Mouse (Mus musculus): ENCODE results near the gene Olfr1535. TPM values are rescaled to one million over a fixed set of nuclear protein-coding genes. Genes with fewer than 3 reads are reported as not detected.

The Olfr1535 gene
- 0.15 and 0.23 TPM in 2 replicates for polyA plus RNA-seq (2011; ENCODE audit: insufficient read depth, insufficient read length, low read depth, missing spikeins)

- no peaks in the 10 kb centered on the region for H3K9me3 ChIP-seq (replicated peaks; ENCODE audit: control insufficient read depth, insufficient read depth, low read length, poor library complexity, severe bottlenecking)
Observed at GRCm38 (mm10) chr13:21559793-21560192, at the start of gene Olfr1535. Olfr1535 (minus strand) TSS chr13:21559893.

GRCm38 (mm10) chr13:21591618-21592017 is 31.9 kb upstream of the Olfr1535 start:
- Histone ChIP-seq H3K4me1 (ENCODE audit: control insufficient read depth, insufficient read depth, low read length) (no peaks in the 10 kb centered on the region), H3K36me3 (ENCODE audit: control insufficient read depth, insufficient read depth, low read length, poor library complexity, severe bottlenecking) (no peaks in the 10 kb centered on the region), H3K4me3 (ENCODE audit: low read depth, low read length) (no peak overlapping the region), H3K9ac (ENCODE audit: low read depth, poor library complexity, severe bottlenecking) (no peak overlapping the region), H3K27ac (ENCODE audit: insufficient read depth, low read length) (no peak overlapping the region), H3K27me3 (ENCODE audit: control insufficient read depth, insufficient read depth, low read length, poor library complexity, severe bottlenecking) (no peaks in the 10 kb centered on the region), H3K9me3 (replicated peaks; ENCODE audit: control insufficient read depth, insufficient read depth, low read length, poor library complexity, severe bottlenecking) (no peaks in the 10 kb centered on the region)
- no peak for TF ChIP-seq POLR2A (IDR thresholded peaks at IDR 0.05; ENCODE audit: insufficient read depth, low read length)
- TF ChIP-seq EP300 (IDR thresholded peaks at IDR 0.05; ENCODE audit: insufficient read depth, low read depth, low read length) = no peak
- TF ChIP-seq CTCF (IDR thresholded peaks at IDR 0.05; ENCODE audit: low read depth, low read length) = no peak

More at GRCm38 (mm10) chr13:21559793-21560192, at the start of gene Olfr1535:
- Histone ChIP-seq H3K4me1 (ENCODE audit: control insufficient read depth, insufficient read depth, low read length) (no peaks in the 10 kb centered on the region), H3K27me3 (ENCODE audit: control insufficient read depth, insufficient read depth, low read length, poor library complexity, severe bottlenecking) (no peaks in the 10 kb centered on the region), H3K27ac (ENCODE audit: insufficient read depth, low read length) (no peak within 1 kb of the TSS), H3K4me3 (ENCODE audit: low read depth, low read length) (no peak within 1 kb of the TSS), H3K9ac (ENCODE audit: low read depth, poor library complexity, severe bottlenecking) (no peak within 1 kb of the TSS), H3K36me3 (ENCODE audit: control insufficient read depth, insufficient read depth, low read length, poor library complexity, severe bottlenecking) (no peaks in the 10 kb centered on the region)
- TF ChIP-seq EP300 (IDR thresholded peaks at IDR 0.05; ENCODE audit: insufficient read depth, low read depth, low read length) (no peak), POLR2A (IDR thresholded peaks at IDR 0.05; ENCODE audit: insufficient read depth, low read length) (no peak)

- Histone ChIP-seq H3K9me3 (replicated peaks; ENCODE audit: control insufficient read depth, insufficient read depth, low read length, poor library complexity, severe bottlenecking) (no peaks in the 10 kb centered on the region), H3K4me3 (ENCODE audit: low read depth, low read length) (no peak within 1 kb of the TSS), H3K9ac (ENCODE audit: low read depth, poor library complexity, severe bottlenecking) (no peak within 1 kb of the TSS), H3K27me3 (ENCODE audit: control insufficient read depth, insufficient read depth, low read length, poor library complexity, severe bottlenecking) (no peaks in the 10 kb centered on the region), H3K4me1 (ENCODE audit: control insufficient read depth, insufficient read depth, low read length) (no peaks in the 10 kb centered on the region), H3K27ac (ENCODE audit: insufficient read depth, low read length) (no peak within 1 kb of the TSS), H3K36me3 (ENCODE audit: control insufficient read depth, insufficient read depth, low read length, poor library complexity, severe bottlenecking) (no peaks in the 10 kb centered on the region)
- no peak for TF ChIP-seq EP300 (IDR thresholded peaks at IDR 0.05; ENCODE audit: insufficient read depth, low read depth, low read length)
- no peak for TF ChIP-seq CTCF (IDR thresholded peaks at IDR 0.05; ENCODE audit: low read depth, low read length)
- TF ChIP-seq POLR2A (IDR thresholded peaks at IDR 0.05; ENCODE audit: insufficient read depth, low read length) = no peak
Observed at GRCm38 (mm10) chr13:21581659-21582058, 22.0 kb upstream of the Olfr1535 start, which contains the start of gene Olfr1364. Olfr1364 (minus strand) TSS chr13:21581759.

DNA sequence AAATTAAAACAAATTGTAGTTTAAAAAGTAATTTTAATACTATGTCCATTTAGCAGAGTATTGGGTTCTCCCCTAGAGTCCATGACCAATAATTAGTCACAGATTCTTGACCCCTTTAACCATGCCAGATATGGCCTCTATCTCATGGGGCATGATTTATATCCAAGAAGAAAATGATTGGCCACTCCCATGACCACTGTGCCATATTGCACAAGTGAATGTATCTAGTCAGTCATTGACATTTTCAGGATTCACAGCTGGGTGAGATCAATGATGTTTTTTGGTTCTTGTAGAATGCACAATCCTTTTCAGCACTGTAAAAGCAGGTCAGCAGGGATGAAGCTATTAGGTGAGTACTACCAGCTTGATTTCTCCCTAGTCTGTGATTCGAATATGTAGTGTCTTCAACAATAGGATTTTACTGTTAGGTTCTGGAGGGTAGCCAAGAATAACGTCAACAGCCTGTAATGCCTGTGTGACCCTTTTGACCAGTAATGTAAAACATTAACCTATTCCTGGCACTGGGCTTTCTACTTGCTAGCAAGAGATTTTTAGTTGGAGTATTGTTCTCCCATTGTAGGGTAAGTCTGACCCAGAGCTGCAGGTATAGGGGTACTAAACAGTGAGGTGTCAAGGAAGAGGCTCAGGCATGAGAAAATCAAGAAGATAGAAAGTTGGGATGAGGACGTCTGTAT is 9.1 kb downstream of the Olfr1535 start:
- H3K9me3 ChIP-seq (replicated peaks; ENCODE audit: control insufficient read depth, insufficient read depth, low read length, poor library complexity, severe bottlenecking) = no peaks in the 10 kb centered on the region
- H3K27me3 ChIP-seq (ENCODE audit: control insufficient read depth, insufficient read depth, low read length, poor library complexity, severe bottlenecking) = no peaks in the 10 kb centered on the region
- no peak overlapping the region for H3K27ac ChIP-seq (ENCODE audit: insufficient read depth, low read length)
- no peak overlapping the region for H3K9ac ChIP-seq (ENCODE audit: low read depth, poor library complexity, severe bottlenecking)
- H3K4me3 ChIP-seq (ENCODE audit: low read depth, low read length) = no peak overlapping the region
- H3K36me3 ChIP-seq (ENCODE audit: control insufficient read depth, insufficient read depth, low read length, poor library complexity, severe bottlenecking) = no peaks in the 10 kb centered on the region
- no peaks in the 10 kb centered on the region for H3K4me1 ChIP-seq (ENCODE audit: control insufficient read depth, insufficient read depth, low read length)
- no peak for TF ChIP-seq EP300 (IDR thresholded peaks at IDR 0.05; ENCODE audit: insufficient read depth, low read depth, low read length)
- TF ChIP-seq CTCF (IDR thresholded peaks at IDR 0.05; ENCODE audit: low read depth, low read length) = no peak

GRCm38 (mm10) chr13:21549487-21549886 is 10.2 kb downstream of the Olfr1535 start:
- H3K4me1 ChIP-seq (ENCODE audit: control insufficient read depth, insufficient read depth, low read length) = no peaks in the 10 kb centered on the region
- H3K36me3 ChIP-seq (ENCODE audit: control insufficient read depth, insufficient read depth, low read length, poor library complexity, severe bottlenecking) = no peaks in the 10 kb centered on the region
- H3K9ac ChIP-seq (ENCODE audit: low read depth, poor library complexity, severe bottlenecking) = no peak overlapping the region
- H3K4me3 ChIP-seq (ENCODE audit: low read depth, low read length) = no peak overlapping the region
- H3K27me3 ChIP-seq (ENCODE audit: control insufficient read depth, insufficient read depth, low read length, poor library complexity, severe bottlenecking) = no peaks in the 10 kb centered on the region
- no peak overlapping the region for H3K27ac ChIP-seq (ENCODE audit: insufficient read depth, low read length)
- no peaks in the 10 kb centered on the region for H3K9me3 ChIP-seq (replicated peaks; ENCODE audit: control insufficient read depth, insufficient read depth, low read length, poor library complexity, severe bottlenecking)
- TF ChIP-seq POLR2A (IDR thresholded peaks at IDR 0.05; ENCODE audit: insufficient read depth, low read length) = no peak
- TF ChIP-seq EP300 (IDR thresholded peaks at IDR 0.05; ENCODE audit: insufficient read depth, low read depth, low read length) = no peak
- TF ChIP-seq CTCF (IDR thresholded peaks at IDR 0.05; ENCODE audit: low read depth, low read length) = no peak

DNA sequence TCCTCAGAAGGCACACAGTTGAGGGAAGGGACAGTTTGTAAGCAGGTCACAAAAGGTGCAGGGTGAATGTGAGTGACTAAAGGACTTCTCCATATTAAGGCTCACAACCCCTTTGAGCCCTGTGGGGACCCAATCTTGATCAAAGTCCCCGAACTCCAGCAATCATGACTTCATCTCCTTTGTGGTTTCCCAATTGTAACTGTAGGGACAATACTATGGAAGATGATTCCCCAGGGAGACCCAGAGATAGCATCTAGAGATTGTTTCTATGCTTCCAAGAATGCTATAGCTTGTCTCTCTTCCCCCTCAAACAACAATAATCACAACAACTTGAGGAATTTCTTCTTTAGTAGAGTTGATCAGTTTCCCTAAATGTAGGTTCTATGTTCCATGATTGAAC is 17.0 kb downstream of the Olfr1535 start, which contains the start of gene Olfr1366:
Gene Olfr1366 (minus strand): TSS at position 101 of the 400 bp plus-strand sequence.
- TF ChIP-seq EP300 (IDR thresholded peaks at IDR 0.05; ENCODE audit: insufficient read depth, low read depth, low read length) (no peak), POLR2A (IDR thresholded peaks at IDR 0.05; ENCODE audit: insufficient read depth, low read length) (no peak), CTCF (IDR thresholded peaks at IDR 0.05; ENCODE audit: low read depth, low read length) (no peak)
- no peaks in the 10 kb centered on the region for H3K4me1 ChIP-seq (ENCODE audit: control insufficient read depth, insufficient read depth, low read length)
- H3K36me3 ChIP-seq (ENCODE audit: control insufficient read depth, insufficient read depth, low read length, poor library complexity, severe bottlenecking) = no peaks in the 10 kb centered on the region
- no peak within 1 kb of the TSS for H3K27ac ChIP-seq (ENCODE audit: insufficient read depth, low read length)
- H3K4me3 ChIP-seq (ENCODE audit: low read depth, low read length) = no peak within 1 kb of the TSS
- no peaks in the 10 kb centered on the region; the same call in 1 of the 2 replicates for H3K27me3 ChIP-seq (ENCODE audit: control insufficient read depth, insufficient read depth, low read length, poor library complexity, severe bottlenecking)
- H3K9me3 ChIP-seq (replicated peaks; ENCODE audit: control insufficient read depth, insufficient read depth, low read length, poor library complexity, severe bottlenecking) = no peaks in the 10 kb centered on the region
- no peak within 1 kb of the TSS for H3K9ac ChIP-seq (ENCODE audit: low read depth, poor library complexity, severe bottlenecking)

All from ES-Bruce4 (cell line).